8 mouse cellular contexts compared by ENCODE assay signal in the genomic region with DNA sequence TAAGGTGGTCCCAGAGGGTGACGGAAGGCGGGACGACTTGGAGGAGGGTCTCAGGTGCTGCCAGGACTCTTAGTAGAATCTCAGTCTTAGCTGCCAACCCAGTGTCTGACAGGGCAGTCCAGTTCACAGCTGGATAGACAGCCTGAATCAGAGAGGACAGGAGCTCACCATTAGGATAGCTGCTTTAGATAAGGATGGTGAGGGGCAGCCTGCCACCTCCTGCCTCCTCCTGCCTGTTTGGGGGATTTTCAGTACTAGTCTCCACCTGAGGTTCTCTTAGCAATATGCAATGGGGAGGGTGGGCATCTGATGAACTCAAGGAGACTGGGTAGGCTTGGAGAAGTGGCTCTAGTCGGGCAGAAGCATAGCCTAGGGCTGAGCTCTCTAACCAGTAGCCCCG. TPM values are rescaled to one million over a fixed set of nuclear protein-coding genes. Genes with fewer than 3 reads are reported as not detected.
DNase-seq lines count a peak whose midpoint lies in the region; ATAC-seq and TF ChIP-seq lines count a peak whose summit lies in the region.

No protein-coding gene starts in this region.

- peak overlapping the region; percentile 90 for H3K4me2 ChIP-seq in kidney, embryonic 15.5 days
- H3K4me2 ChIP-seq in hindbrain, embryonic 15.5 days: peak overlapping the region; percentile 60
- H3K4me2 ChIP-seq in midbrain, embryonic 16.5 days (ENCODE audit: low read length): peak overlapping the region; percentile 73

- H3K4me3 ChIP-seq in kidney, embryonic 15.5 days (replicated peaks): peak overlapping the region; percentile 71
- H3K4me3 ChIP-seq in cortical plate, adult 2 months (ENCODE audit: insufficient read depth, low read length): peak overlapping the region; percentile 83
- peak overlapping the region; percentile 81 for H3K4me3 ChIP-seq in hindbrain, embryonic 15.5 days
- H3K4me3 ChIP-seq in midbrain, embryonic 16.5 days (ENCODE audit: low read depth, low read length): peak overlapping the region; percentile 94

- no peaks in the 10 kb centered on the region for H3K27me3 ChIP-seq in kidney, embryonic 15.5 days
- no peaks in the 10 kb centered on the region for H3K27me3 ChIP-seq in hindbrain, embryonic 15.5 days
- H3K27me3 ChIP-seq in midbrain, embryonic 16.5 days (ENCODE audit: control insufficient read depth, insufficient read depth, low read depth, low read length): no peaks in the 10 kb centered on the region

- H3K4me1 ChIP-seq in kidney, embryonic 15.5 days: peaks cover 43% of the 10 kb centered on the region
- peaks cover 6% of the 10 kb centered on the region; the same call in 1 of the 2 replicates for H3K4me1 ChIP-seq in cortical plate, adult 2 months (ENCODE audit: control insufficient read depth, insufficient read depth, low read length)
- peaks cover 60% of the 10 kb centered on the region for H3K4me1 ChIP-seq in hindbrain, embryonic 15.5 days (replicated peaks)
- peaks cover 36% of the 10 kb centered on the region for H3K4me1 ChIP-seq in midbrain, embryonic 16.5 days (ENCODE audit: control insufficient read depth, insufficient read depth, low read length)

- TF ChIP-seq CTCF in cortical plate, adult 2 months (IDR thresholded peaks at IDR 0.05; ENCODE audit: extremely low read depth, insufficient read depth, low read length): no peak

- no peak for TF ChIP-seq POLR2A in cortical plate, adult 2 months (IDR thresholded peaks at IDR 0.05; ENCODE audit: extremely low read depth, insufficient read depth, low read length)

- peaks cover 24% of the 10 kb centered on the region for H3K36me3 ChIP-seq in kidney, embryonic 15.5 days
- H3K36me3 ChIP-seq in hindbrain, embryonic 15.5 days: peaks cover 15% of the 10 kb centered on the region
- H3K36me3 ChIP-seq in midbrain, embryonic 16.5 days (ENCODE audit: control insufficient read depth, insufficient read depth, low read length): peaks cover 9% of the 10 kb centered on the region; the same call in 1 of the 2 replicates

- peak overlapping the region; percentile 90 for H3K9ac ChIP-seq in kidney, embryonic 15.5 days
- peak overlapping the region; percentile 92 for H3K9ac ChIP-seq in hindbrain, embryonic 15.5 days
- peak overlapping the region; percentile 97 for H3K9ac ChIP-seq in midbrain, embryonic 16.5 days (ENCODE audit: low read depth, low read length)

- WGBS in kidney, embryonic 15.5 days: 54% methylated on average over 5 of the region's 5 CpGs
- 38% methylated on average over 5 of the region's 5 CpGs for WGBS in hindbrain, embryonic 15.5 days
- 56% methylated on average over 5 of the region's 5 CpGs for WGBS in midbrain, embryonic 16.5 days

- H3K27ac ChIP-seq in kidney, embryonic 15.5 days: peak overlapping the region; percentile 99; the same call in 1 of the 2 replicates
- peak overlapping the region; percentile 99; the same call in 1 of the 2 replicates for H3K27ac ChIP-seq in cortical plate, adult 2 months (ENCODE audit: insufficient read depth, low read length)
- H3K27ac ChIP-seq in hindbrain, embryonic 15.5 days (replicated peaks): peak overlapping the region; percentile 98
- H3K27ac ChIP-seq in midbrain, embryonic 16.5 days (ENCODE audit: low read length): no peak overlapping the region

- no peaks in the 10 kb centered on the region for H3K9me3 ChIP-seq in kidney, embryonic 15.5 days (replicated peaks)
- H3K9me3 ChIP-seq in hindbrain, embryonic 15.5 days: no peaks in the 10 kb centered on the region
- H3K9me3 ChIP-seq in midbrain, embryonic 16.5 days (replicated peaks; ENCODE audit: control insufficient read depth, low read length, poor library complexity, severe bottlenecking): no peaks in the 10 kb centered on the region

- no peak for DNase-seq in kidney, postnatal 36 days
- DNase-seq in layer of hippocampus, adult 11-12 months (ENCODE audit: low spot score): no peak
- no peak for DNase-seq in right cerebral cortex, postnatal 4 days
- DNase-seq in cerebellum, postnatal 36 days: no peak

- ATAC-seq in kidney, embryonic 15.5 days (replicated peaks; ENCODE audit: low FRiP score): no peak
- ATAC-seq in hindbrain, embryonic 15.5 days (ENCODE audit: low FRiP score, low read depth): no peak
- peak; percentile 6 for ATAC-seq in midbrain, embryonic 16.5 days

RNA-seq across cellular contexts. Expression of gene Crat, which starts 0.9 kb away (rescaled TPM):
- 27.2 and 30.9 TPM in 2 replicates for polyA plus RNA-seq in kidney, embryonic 15.5 days (2015; fragmentation: Nextera tagmentation; extraction: Ambion mirVana)
- 44.7 and 50.9 TPM in 2 replicates for polyA plus RNA-seq in cortical plate, adult 2 months (2012; rRNA removed)
- 25.7 and 29.5 TPM in 2 replicates for polyA plus RNA-seq in hindbrain, embryonic 15.5 days (2015; fragmentation: Nextera tagmentation; extraction: Ambion mirVana)
- 23.6 and 26.0 TPM in 2 replicates for polyA plus RNA-seq in midbrain, embryonic 16.5 days (2015; fragmentation: Nextera tagmentation; extraction: Ambion mirVana)

RNA-seq across cellular contexts. Expression of gene Ptpa, which starts 1.2 kb away (rescaled TPM):
- 162 and 175 TPM in 2 replicates for polyA plus RNA-seq in kidney, embryonic 15.5 days (2015; fragmentation: Nextera tagmentation; extraction: Ambion mirVana)
- 167 and 176 TPM in 2 replicates for polyA plus RNA-seq in cortical plate, adult 2 months (2012; rRNA removed)
- polyA plus RNA-seq in hindbrain, embryonic 15.5 days (2015; fragmentation: Nextera tagmentation; extraction: Ambion mirVana): 138 and 150 TPM in 2 replicates
- 146 and 156 TPM in 2 replicates for polyA plus RNA-seq in midbrain, embryonic 16.5 days (2015; fragmentation: Nextera tagmentation; extraction: Ambion mirVana)

RNA-seq across cellular contexts. Expression of gene Dolpp1, which starts 22.6 kb away (rescaled TPM):
- 36.9 and 37.7 TPM in 2 replicates for polyA plus RNA-seq in kidney, embryonic 15.5 days (2015; fragmentation: Nextera tagmentation; extraction: Ambion mirVana)
- polyA plus RNA-seq in cortical plate, adult 2 months (2012; rRNA removed): 32.0 and 35.5 TPM in 2 replicates
- polyA plus RNA-seq in hindbrain, embryonic 15.5 days (2015; fragmentation: Nextera tagmentation; extraction: Ambion mirVana): 59.0 and 60.4 TPM in 2 replicates
- polyA plus RNA-seq in midbrain, embryonic 16.5 days (2015; fragmentation: Nextera tagmentation; extraction: Ambion mirVana): 63.6 and 67.8 TPM in 2 replicates

RNA-seq across cellular contexts. Expression of gene Miga2, which starts 50.6 kb away (rescaled TPM):
- 26.4 and 28.8 TPM in 2 replicates for polyA plus RNA-seq in kidney, embryonic 15.5 days (2015; fragmentation: Nextera tagmentation; extraction: Ambion mirVana)
- polyA plus RNA-seq in cortical plate, adult 2 months (2012; rRNA removed): 85.6 and 97.0 TPM in 2 replicates
- 35.0 and 36.0 TPM in 2 replicates for polyA plus RNA-seq in hindbrain, embryonic 15.5 days (2015; fragmentation: Nextera tagmentation; extraction: Ambion mirVana)
- polyA plus RNA-seq in midbrain, embryonic 16.5 days (2015; fragmentation: Nextera tagmentation; extraction: Ambion mirVana): 32.9 and 35.0 TPM in 2 replicates

RNA-seq across cellular contexts. Expression of gene Sh3glb2, which starts 55.5 kb away (rescaled TPM):
- 74.2 and 87.7 TPM in 2 replicates for polyA plus RNA-seq in kidney, embryonic 15.5 days (2015; fragmentation: Nextera tagmentation; extraction: Ambion mirVana)
- polyA plus RNA-seq in cortical plate, adult 2 months (2012; rRNA removed): 520 and 530 TPM in 2 replicates
- polyA plus RNA-seq in hindbrain, embryonic 15.5 days (2015; fragmentation: Nextera tagmentation; extraction: Ambion mirVana): 189 and 205 TPM in 2 replicates
- polyA plus RNA-seq in midbrain, embryonic 16.5 days (2015; fragmentation: Nextera tagmentation; extraction: Ambion mirVana): 206 and 218 TPM in 2 replicates
